Mouse (Mus musculus) spleen, adult 18-20 months (tissue): Measurements from ENCODE around the gene Zfp511.

Source experiments
- DNase-seq, 2 experiments: peaks; one replicate each; pipeline ENCODE4 v3.0.0; 2022; ENCODE audit warnings: mixed read lengths in 2 of 2

Zfp511 gene

DNA sequence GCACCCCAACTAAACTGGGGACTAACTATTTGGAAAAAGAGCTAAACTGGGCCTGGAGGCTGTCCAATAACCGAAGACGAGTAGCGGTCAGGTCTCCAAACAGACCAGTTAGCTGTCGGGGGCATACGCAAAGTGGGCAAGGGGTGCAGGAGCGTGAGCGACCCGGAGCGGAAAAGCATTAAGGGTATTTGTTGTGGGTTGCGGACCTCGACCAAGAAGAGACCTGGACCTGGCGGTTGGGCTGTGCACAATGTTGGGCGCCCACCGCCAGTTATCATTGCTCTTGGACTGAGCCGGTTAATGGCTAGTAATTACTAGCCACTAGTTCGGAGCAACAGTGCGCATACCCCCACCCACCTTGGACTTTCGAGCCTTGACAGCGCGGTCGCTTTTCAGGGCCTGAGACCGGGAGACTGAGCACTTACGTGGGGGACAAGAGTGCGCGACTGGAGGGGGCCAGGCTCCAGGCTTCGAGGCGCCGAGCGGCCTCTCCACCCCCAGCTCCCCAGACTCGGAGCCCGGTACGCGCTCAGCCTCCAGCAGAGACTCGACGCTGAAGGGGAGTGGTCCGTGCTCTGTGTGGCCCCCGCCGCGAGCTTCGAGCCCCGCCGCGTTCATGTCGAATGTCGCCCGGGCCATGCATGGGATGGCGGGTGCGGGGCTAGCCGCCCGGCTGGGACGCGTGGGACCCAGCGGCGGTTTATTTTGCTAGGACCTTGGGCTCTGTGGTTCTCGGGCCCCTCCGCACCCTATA, 12.3 kb downstream of the Zfp511 start, which contains the start of gene Msx3:
Gene Msx3 (minus strand): TSS at position 729 of the 754 bp plus-strand sequence.
- no peak for DNase-seq

DNA sequence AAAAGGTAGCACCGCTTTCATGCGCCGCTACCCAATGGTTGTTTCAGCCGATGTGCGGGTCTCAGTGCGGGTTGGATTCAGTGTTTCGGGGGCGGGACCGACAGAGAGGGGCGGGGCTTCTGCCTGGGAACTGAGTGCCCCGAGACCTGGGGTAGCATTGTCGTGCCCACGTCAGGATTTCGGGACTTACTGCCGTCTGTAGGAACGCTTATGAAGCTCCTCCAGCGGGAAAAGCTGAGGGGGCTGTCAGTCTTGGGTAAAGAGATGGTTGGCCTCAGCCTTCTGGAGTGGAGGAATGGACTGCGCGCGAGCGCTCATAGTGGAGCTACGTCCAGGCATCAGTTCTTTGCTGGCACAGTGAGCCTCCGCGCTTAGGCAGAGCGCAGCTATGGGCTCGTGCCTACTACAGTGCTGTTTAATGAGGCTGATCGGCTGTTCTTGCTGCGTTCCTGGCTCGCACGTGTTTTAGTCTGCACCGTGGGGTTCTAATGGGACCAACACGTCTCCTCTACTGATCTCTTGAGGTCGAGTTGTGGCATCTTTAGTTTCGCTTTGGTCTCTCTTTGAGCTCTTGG, 13.0 kb downstream of the Zfp511 start:
- DNase-seq = peak in 1 of 2 experiments; percentile 21

DNA sequence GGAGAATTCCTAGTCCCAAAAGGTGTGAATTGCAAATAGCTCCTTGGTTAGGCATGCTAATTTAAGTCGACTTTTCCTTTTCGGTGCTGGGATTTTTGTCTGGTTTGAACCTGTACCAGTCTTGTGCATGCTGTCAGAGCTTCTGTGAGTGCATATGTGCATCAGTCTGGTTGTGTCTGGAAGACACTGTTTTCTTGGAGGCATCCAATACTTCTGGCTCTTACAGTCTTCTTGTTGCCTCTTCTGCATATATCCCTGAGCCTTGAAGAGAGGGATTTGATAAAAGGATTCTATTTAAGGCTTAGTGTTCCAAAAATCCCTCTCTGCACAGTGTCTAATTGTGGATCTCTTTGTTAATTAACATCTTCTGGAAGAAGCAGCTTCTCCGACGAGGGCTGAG, 17.9 kb downstream of the Zfp511 start:
- DNase-seq = no peak

GRCm38 (mm10) chr7:140057413-140058407, 21.5 kb downstream of the Zfp511 start:
- DNase-seq = no peak

DNA sequence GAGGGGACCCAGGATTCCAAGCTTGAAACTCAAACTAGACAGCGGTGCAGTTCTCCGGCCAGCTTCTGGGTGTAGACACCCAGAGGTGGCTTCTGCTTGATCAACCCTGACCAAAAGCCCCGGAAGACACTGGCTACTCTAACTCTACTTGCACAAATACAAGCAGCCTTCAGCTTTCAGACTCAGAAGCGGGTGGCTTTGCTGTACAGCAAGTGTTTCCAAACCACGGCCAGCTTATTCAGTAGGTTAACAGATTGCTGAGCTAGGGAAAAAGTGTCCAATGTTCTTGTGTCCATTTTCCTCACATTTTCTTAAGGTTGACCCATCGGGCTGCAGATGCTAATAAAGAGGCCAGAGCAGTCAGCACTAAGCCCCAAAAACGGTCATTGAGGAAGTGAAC, 22.3 kb downstream of the Zfp511 start:
- no peak for DNase-seq

- no peak for DNase-seq
These were observed 23.4 kb downstream of the Zfp511 start for GRCm38 (mm10) chr7:140059601-140060000.

DNA sequence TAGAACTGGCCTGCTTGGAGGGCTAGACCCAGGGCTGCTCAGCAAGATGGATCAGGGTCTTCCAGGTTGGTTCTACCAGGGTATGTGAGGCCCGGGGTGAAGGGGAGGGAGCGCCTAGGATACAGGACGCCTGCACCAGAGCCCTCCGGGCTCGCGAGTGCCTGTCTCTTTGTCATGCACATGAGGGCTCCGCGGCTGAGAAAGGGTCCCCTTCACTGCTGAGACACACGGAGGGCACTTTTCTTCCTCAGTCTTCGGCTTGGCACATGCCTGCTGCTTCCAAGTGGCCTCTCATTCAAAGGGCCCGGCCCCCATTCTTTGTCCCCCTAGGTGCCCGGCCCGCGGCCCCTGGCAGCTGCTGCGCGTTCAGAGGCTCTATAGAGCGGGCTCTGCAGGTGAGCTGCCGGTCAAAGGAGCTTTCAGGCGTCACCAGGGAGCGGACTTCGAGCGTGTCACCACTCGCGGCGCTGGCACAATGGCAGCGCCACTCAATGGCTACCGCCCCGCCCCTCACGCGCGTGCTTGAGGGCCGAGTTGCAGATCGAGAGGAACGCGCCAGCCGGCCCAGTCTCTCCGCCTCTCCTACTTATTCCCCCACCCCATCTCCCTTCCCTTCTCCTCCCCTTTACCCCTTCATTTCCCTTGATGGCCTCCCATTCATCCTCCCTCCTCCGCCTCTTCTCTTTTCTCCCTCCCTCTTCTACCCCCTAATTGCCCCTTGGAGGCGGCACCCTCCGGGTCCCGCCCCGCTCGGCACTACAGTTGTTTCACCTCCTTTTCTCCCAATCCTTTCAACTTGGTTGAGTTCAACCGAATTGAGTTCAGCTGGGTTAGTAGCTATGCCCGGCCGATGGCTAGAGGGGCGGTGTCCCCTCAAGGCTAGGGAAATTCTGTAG, 25.0 kb downstream of the Zfp511 start:
- no peak for DNase-seq

DNA sequence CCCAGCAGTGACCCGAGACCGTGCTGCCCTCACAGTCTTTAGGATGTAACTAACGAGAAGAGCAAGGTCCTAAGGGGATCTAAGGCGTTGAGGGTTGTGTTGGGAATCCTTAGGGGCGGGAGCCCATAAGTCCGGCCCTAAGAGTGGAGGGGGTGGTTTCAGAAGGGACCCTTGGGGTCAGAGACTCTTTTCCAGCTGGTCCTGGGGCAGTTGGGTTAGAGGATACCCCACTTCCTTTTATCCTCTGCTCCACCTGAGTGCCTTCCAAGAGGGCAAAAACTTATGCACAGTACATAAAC, 25.6 kb downstream of the Zfp511 start:
- DNase-seq = no peak

- DNase-seq = peak in 1 of 2 experiments; percentile 16
These were observed 26.1 kb downstream of the Zfp511 start for GRCm38 (mm10) chr7:140062307-140062706.

- DNase-seq = peak; percentile 19 to 67
These were observed 26.9 kb downstream of the Zfp511 start for GRCm38 (mm10) chr7:140063092-140063491.

- DNase-seq = no peak
These were observed 31.2 kb downstream of the Zfp511 start for GRCm38 (mm10) chr7:140067397-140067796.

DNA sequence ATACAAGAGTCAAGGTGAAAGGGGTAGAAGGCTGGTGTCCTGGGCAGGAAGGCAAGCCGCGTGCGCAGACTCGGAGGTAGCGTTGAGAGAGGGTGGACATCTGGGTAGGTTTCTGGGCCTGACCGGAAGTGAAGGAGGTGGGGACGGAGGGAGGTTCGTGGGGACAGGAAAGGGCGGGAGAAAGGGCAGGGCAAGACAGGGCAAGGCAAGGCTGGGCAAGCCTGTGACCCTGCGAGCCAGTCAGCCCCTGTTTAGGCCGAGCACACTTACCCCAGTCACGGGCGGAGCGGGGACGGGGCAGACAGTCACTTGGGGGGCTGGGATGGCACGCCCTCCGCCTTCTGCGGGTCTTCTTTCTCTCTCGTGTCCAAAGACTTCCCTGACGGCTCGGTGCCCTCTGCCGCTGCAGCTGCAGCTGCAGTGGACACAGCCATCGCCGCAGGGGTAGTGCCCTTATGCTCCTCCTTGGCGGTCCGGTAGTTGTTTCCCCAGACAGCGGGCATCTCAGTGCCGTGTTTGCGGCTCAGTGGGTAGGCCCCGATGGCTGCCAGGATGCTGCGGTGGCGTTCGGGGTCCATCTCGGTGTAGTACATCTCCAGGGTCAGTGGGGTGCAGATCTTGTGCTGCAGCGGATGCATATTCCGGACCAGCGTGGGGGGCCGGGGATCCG, 34.0 kb downstream of the Zfp511 start:
- DNase-seq = no peak

- no peak for DNase-seq
These were observed 41.5 kb downstream of the Zfp511 start for GRCm38 (mm10) chr7:140077698-140078097.

DNA sequence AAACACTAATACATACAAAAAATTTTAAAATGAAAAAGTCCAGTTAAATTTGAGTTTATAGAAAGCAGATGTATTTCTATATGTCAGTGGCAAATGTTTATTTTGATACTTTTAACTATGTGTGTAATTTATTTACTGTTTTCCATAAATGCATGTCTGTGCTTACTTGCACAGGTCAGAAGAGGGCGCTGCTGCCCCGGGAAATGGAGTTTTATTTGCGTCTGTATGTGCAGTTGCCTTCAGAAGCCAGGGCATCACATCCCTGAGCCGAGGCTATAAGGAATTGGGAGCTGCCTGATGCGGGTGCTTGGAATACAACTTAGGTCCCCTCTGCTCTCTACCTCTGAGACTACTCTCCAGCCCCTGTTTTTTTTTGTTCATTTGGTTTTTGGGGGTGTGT, 42.5 kb downstream of the Zfp511 start:
- DNase-seq = peak; percentile 27 to 58

DNA sequence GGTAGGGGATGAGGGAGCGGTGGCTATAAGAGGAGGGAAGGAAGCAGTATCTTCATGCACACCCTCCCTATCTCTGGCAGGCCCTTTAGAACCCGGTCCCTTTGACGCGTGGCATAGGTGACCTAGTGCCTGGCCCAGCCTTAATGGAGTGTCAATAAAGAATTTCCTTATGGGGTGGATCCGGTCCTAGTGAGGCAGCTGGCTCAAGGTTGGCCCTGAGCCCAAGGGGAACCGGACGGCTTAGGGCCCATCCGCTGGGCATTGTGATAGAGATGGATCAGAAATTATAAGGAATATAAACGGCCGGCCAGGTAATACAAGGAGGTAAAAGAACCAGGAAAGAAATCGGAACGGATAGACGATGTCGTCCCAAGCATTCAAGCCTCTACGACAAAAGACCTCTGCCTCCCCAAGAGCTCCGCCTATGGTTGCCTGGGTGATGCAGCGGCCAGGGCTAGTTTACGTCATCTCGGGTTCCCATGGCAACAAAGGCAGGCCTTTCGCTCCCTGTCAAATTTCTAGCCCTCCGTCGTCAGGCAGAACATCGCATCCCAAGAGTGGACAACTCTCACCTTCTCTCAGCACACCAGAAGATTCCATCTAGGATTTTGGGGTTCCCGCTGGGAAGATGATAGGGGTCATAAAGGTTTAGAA, 44.4 kb downstream of the Zfp511 start:
- DNase-seq = no peak

- DNase-seq = no peak
These were observed 45.4 kb downstream of the Zfp511 start for GRCm38 (mm10) chr7:140081408-140082241.

GRCm38 (mm10) chr7:140082242-140082678, 46.1 kb downstream of the Zfp511 start, which contains the start of gene Caly:
Caly (minus strand) TSS chr7:140082548.
- no peak for DNase-seq
